Mouse (Mus musculus) brain, embryonic 14.5 days (tissue): ENCODE data around the gene Bdkrb2. TPM values are rescaled to one million over a fixed set of nuclear protein-coding genes. Genes with fewer than 3 reads are reported as not detected.

Experiments used
- DNase-seq: peaks from one replicate; pipeline ENCODE4 v3.0.0-alpha.2; 2011; ENCODE audit warnings: low read depth
- CTCF ChIP-seq: fragments of 200-500 bp; IDR thresholded peaks from 2 replicates; pipeline ENCODE4 v1.5.1; 2012; ENCODE audit warnings: inconsistent platforms, mild to moderate bottlenecking, moderate library complexity, borderline replicate concordance; ENCODE audit not compliant: insufficient read depth, insufficient read length; ENCODE audit errors: extremely low read depth
- POLR2A ChIP-seq: fragments of 200-500 bp; IDR thresholded peaks from 2 replicates; pipeline ENCODE4 v1.6.1; 2012; ENCODE audit warnings: mild to moderate bottlenecking, inconsistent platforms, borderline replicate concordance; ENCODE audit not compliant: poor library complexity, insufficient read depth, insufficient read length, severe bottlenecking; ENCODE audit errors: extremely low read depth
- polyA plus RNA-seq: library from polyadenylated mRNA; depleted of rRNA; stranded (reverse); fragments of >200 nt; gene quantifications from 2 replicates; pipeline ENCODE4 v1.2.3, GENCODE M21; 2012

The Bdkrb2 gene
- polyA plus RNA-seq, 1 experiment = 0.98 TPM

- TF ChIP-seq CTCF (no peak), POLR2A (no peak)
- DNase-seq = no peak
Measured at GRCm38 (mm10) chr12:105537162-105537561, 25.9 kb upstream of the Bdkrb2 start.

- no peak for DNase-seq
- TF ChIP-seq CTCF = no peak
Measured at GRCm38 (mm10) chr12:105539649-105540048, 23.4 kb upstream of the Bdkrb2 start.

- TF ChIP-seq CTCF (no peak), POLR2A (no peak)
- no peak for DNase-seq
Measured at GRCm38 (mm10) chr12:105541590-105542402, 21.2 kb upstream of the Bdkrb2 start.

GRCm38 (mm10) chr12:105542513-105542912 is 20.5 kb upstream of the Bdkrb2 start:
- no peak for DNase-seq
- TF ChIP-seq CTCF (no peak), POLR2A (no peak)

- no peak for DNase-seq
- TF ChIP-seq CTCF (no peak), POLR2A (no peak)
Measured at GRCm38 (mm10) chr12:105543176-105543575, 19.9 kb upstream of the Bdkrb2 start.

- no peak for DNase-seq
- TF ChIP-seq CTCF (no peak), POLR2A (no peak)
Measured at GRCm38 (mm10) chr12:105543751-105544150, 19.3 kb upstream of the Bdkrb2 start.

- no peak for DNase-seq
- no peak for TF ChIP-seq CTCF
- TF ChIP-seq POLR2A = no peak
Measured at GRCm38 (mm10) chr12:105544872-105545271, 18.2 kb upstream of the Bdkrb2 start.

- no peak for TF ChIP-seq CTCF
- no peak for TF ChIP-seq POLR2A
- peak; percentile 57 for DNase-seq
Measured at GRCm38 (mm10) chr12:105545696-105546435, 17.2 kb upstream of the Bdkrb2 start.

GRCm38 (mm10) chr12:105546538-105546937 is 16.5 kb upstream of the Bdkrb2 start:
- TF ChIP-seq POLR2A (no peak), CTCF (no peak)
- DNase-seq = no peak

GRCm38 (mm10) chr12:105547151-105547550 is 15.9 kb upstream of the Bdkrb2 start:
- TF ChIP-seq POLR2A = no peak
- TF ChIP-seq CTCF = no peak
- no peak for DNase-seq

GRCm38 (mm10) chr12:105548001-105548400 is 15.0 kb upstream of the Bdkrb2 start:
- TF ChIP-seq POLR2A = no peak
- TF ChIP-seq CTCF = no peak
- DNase-seq = no peak

GRCm38 (mm10) chr12:105548881-105549280 is 14.1 kb upstream of the Bdkrb2 start:
- no peak for DNase-seq
- TF ChIP-seq CTCF (no peak), POLR2A (no peak)
